Mouse (Mus musculus): ENCODE data around the gene Tmem147. TPM values are rescaled to one million over a fixed set of nuclear protein-coding genes. Genes with fewer than 3 reads are reported as not detected.

Gene Tmem147
- polyA plus RNA-seq (2012; rRNA removed): 226 TPM in 2 replicates

DNA sequence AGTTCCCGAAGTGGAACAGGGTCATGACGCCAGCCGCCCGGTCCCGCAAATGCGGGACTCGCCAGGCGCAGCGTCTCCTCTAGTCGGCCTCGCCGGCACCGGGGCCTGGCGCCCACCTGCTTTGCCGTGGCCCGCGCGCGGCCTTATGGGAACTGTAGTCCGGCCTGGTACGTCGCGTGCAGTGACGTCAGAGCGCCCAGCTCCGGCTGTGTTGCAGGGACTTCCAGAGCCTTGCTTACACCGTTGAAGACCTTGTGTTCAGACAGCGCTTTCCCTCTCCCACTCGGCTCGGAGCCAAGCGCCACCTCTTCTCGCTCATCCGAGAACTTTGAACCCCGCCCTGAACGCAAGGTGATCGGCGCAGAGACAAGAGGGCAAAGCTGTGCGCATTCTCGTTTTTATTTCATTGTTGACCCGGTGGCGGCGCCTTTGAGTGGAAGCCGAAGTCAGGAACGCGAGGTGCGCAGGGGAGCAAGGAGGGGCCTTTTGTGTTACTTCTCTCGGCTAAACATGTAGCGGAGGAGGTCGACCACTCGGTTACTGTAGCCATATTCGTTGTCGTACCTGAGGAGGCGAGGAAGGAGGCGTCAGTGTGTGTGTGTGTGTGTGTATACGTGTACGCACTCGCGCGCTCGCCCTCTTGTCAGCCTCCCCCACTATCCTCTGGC, at the start of gene Tmem147:
Gene Tmem147, minus strand, starts transcription at position 145 of the 668 bp plus-strand sequence.

DNA sequence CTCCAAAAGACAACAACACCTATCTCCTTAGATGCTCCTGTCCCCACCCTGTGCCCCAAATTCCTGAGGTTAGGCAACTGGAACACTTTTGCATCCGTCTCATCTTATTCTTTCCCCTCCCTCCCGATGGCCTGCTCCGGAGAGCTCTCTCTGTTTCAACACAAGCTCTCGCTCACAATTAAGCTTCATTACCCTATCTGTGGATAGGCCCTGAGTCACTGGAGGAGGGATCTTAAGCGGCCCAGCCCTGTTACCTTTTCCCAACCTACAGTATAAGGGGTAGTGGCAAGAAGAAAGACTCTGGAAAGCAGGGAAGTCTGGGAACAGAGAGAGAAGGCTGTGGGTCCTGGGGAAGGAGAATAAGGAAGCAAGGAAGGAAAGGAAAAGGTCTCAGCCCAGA, 34.1 kb upstream of the Tmem147 start, which contains the start of gene Dmkn:
Gene Dmkn, plus strand, starts transcription at position 301 of the 400 bp plus-strand sequence.

DNA sequence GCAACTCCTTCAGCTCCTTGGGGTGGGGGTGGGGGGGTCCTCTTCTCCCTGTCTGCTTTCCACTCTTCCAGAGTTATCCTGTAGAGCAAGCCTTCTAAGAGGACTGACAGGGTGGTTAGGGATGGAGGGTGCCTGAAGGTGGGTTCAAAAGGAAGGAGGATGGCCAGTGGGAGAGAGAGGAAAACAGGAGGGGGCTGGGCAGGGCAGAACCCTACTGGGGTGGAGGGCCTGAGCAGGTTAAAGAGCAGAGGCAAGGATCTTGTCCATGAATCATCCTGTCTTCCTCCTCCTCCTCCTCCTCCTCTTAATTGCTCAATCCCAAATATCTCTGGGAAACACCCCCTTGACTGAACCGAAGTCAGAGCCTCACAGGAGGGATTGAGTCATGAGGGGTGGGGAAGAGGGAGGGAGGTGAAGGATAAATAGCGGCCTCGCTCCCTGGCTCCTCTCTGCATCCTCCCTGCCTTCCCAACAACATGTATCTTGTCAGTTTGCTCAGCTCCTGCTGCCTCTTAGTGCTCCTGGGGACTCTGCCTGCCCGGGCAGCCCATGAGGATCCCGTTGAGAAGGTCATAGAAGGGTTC, 21.8 kb upstream of the Tmem147 start, which contains the start of gene Sbsn:
Gene Sbsn, plus strand, starts transcription at position 386 of the 584 bp plus-strand sequence.

DNA sequence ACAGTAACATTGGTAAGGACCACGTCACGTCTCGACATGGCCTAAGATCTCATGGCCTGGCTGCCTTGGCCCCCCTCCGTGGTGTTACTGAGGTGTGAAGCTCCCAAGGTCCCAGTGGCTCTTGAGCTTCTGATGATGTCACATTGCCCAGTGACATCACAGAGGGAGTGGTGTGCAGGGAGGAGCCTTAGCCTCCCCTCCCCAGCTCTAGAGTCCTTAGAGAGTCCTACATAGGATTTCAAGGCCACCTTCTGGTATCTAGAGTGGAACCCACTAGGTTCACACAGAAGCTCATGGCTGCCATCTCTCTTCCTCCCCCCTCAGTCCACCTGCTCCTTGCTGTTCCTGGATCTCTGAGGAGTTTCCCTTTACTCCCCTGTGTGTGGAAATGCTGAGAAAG, 14.3 kb upstream of the Tmem147 start, which contains the start of gene Gapdhs:
Gene Gapdhs, minus strand, starts transcription at position 65 of the 400 bp plus-strand sequence.

DNA sequence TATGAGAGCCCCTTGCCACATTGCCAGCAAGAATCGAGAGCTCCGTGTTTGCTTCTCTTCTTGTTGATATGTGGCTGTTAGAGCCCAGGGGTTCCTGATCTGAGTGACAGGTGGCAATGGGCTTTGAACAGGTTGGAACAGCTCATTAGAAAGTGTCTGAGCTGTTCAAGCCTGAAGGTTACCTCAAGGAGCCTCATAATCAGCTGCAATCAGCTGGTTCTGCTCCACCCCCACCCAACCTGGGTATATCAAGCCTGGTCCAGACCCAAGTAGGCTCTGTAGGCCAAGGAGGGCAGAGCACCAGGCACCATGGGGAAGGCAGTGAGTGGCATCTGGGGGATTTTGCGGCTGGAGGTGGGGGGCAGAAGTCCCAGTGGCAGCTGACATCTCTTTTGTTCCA, 17.4 kb downstream of the Tmem147 start, which contains the start of gene Atp4a:
Gene Atp4a, plus strand, starts transcription at position 268 of the 400 bp plus-strand sequence.

DNA sequence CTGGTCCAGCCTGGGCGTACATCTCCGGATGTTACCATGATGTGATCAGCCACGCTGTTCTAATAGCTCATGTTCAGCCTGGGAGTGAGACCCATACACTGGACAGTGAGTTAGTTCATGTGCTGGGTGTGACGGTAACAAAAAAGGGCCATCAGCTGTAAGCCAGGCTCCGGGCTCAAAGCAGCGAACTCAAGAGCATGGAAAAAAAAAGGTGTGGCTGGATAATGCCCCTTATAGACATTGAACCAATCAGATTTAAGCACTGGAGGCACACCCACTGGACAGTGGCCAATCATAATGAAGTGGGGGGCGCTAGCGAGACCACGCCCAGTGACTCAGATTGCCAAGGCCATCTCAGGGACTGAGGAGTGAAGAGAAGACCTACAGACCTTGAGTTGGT, 30.8 kb downstream of the Tmem147 start, which contains the start of gene 2200002J24Rik:
Gene 2200002J24Rik, plus strand, starts transcription at position 338 of the 400 bp plus-strand sequence.

Other genes starting within 250 kb of the Tmem147 start
- gene Prodh2, start 235.9 kb downstream of the Tmem147 start, polyA plus RNA-seq (2012; rRNA removed): not detected in 2 replicates
- gene Arhgap33, start 194.5 kb downstream of the Tmem147 start, polyA plus RNA-seq (2012; rRNA removed): 165 and 210 TPM in 2 replicates
- gene Hspb6, start 177.4 kb downstream of the Tmem147 start, polyA plus RNA-seq (2012; rRNA removed): 7.0 and 8.7 TPM in 2 replicates
- gene Proser3, start 177.2 kb downstream of the Tmem147 start, polyA plus RNA-seq (2012; rRNA removed): 20.1 and 22.2 TPM in 2 replicates
- 47.1 and 50.2 TPM in 2 replicates for gene Lin37, start 169.7 kb downstream of the Tmem147 start, polyA plus RNA-seq (2012; rRNA removed)
- 85.4 and 92.4 TPM in 2 replicates for gene U2af1l4, start 166.2 kb downstream of the Tmem147 start, polyA plus RNA-seq (2012; rRNA removed)
- gene Gm49396, start 166.2 kb downstream of the Tmem147 start, polyA plus RNA-seq (2012; rRNA removed): 4.8 and 6.0 TPM in 2 replicates
- gene Psenen, start 165.9 kb downstream of the Tmem147 start, polyA plus RNA-seq (2012; rRNA removed): 131 and 143 TPM in 2 replicates
- gene Igflr1, start 164.1 kb downstream of the Tmem147 start, polyA plus RNA-seq (2012; rRNA removed): 6.7 and 6.8 TPM in 2 replicates
- 49.7 and 51.5 TPM in 2 replicates for gene Kmt2b, start 140.8 kb downstream of the Tmem147 start, polyA plus RNA-seq (2012; rRNA removed)
- 0.24 and 0.32 TPM in 2 replicates for gene Zbtb32, start 130.6 kb downstream of the Tmem147 start, polyA plus RNA-seq (2012; rRNA removed)
- gene Upk1a, start 116.7 kb downstream of the Tmem147 start, polyA plus RNA-seq (2012; rRNA removed): 1.9 TPM in 2 replicates
- gene Cox6b1, start 103.4 kb downstream of the Tmem147 start, polyA plus RNA-seq (2012; rRNA removed): 1,148 and 1,214 TPM in 2 replicates
- not detected in 2 replicates for gene Etv2, start 93.7 kb downstream of the Tmem147 start, polyA plus RNA-seq (2012; rRNA removed)
- 73.9 and 80.1 TPM in 2 replicates for gene Rbm42, start 79.2 kb downstream of the Tmem147 start, polyA plus RNA-seq (2012; rRNA removed)
- gene Haus5, start 64.5 kb downstream of the Tmem147 start, polyA plus RNA-seq (2012; rRNA removed): 22.4 and 23.9 TPM in 2 replicates
- not detected in 2 replicates for gene Pmis2, start 57.9 kb downstream of the Tmem147 start, polyA plus RNA-seq (2012; rRNA removed)
- gene 2200002J24Rik, start 30.6 kb downstream of the Tmem147 start, polyA plus RNA-seq (2012; rRNA removed): not detected in 2 replicates
- 2.9 and 3.7 TPM in 2 replicates for gene Atp4a, start 17.3 kb downstream of the Tmem147 start, polyA plus RNA-seq (2012; rRNA removed)
- 0.13 and 0.17 TPM in 2 replicates for gene Gapdhs, start 14.1 kb upstream of the Tmem147 start, polyA plus RNA-seq (2012; rRNA removed)
- 4.8 and 16.7 TPM in 2 replicates for gene Sbsn, start 21.9 kb upstream of the Tmem147 start, polyA plus RNA-seq (2012; rRNA removed)
- 4.2 and 71.6 TPM in 2 replicates for gene Dmkn, start 34.2 kb upstream of the Tmem147 start, polyA plus RNA-seq (2012; rRNA removed)
- gene Krtdap, start 58.4 kb upstream of the Tmem147 start, polyA plus RNA-seq (2012; rRNA removed): 0.41 and 2.3 TPM in 2 replicates
- 0.12 and 0.36 TPM in 2 replicates for gene Ffar2, start 94.2 kb upstream of the Tmem147 start, polyA plus RNA-seq (2012; rRNA removed)
- 0.04 TPM in 1 of 2 replicates, not detected in the other for gene Ffar3, start 126.6 kb upstream of the Tmem147 start, polyA plus RNA-seq (2012; rRNA removed)
- not detected in 2 replicates for gene Ffar1, start 132.0 kb upstream of the Tmem147 start, polyA plus RNA-seq (2012; rRNA removed)
- gene Cd22, start 150.8 kb upstream of the Tmem147 start, polyA plus RNA-seq (2012; rRNA removed): 0.05 and 0.28 TPM in 2 replicates
- 2.1 and 3.7 TPM in 2 replicates for gene Mag, start 185.3 kb upstream of the Tmem147 start, polyA plus RNA-seq (2012; rRNA removed)
- not detected in 2 replicates for gene Hamp2, start 195.1 kb upstream of the Tmem147 start, polyA plus RNA-seq (2012; rRNA removed)
- gene Hamp, start 214.5 kb upstream of the Tmem147 start, polyA plus RNA-seq (2012; rRNA removed): 0.30 TPM in 1 of 2 replicates, not detected in the other
- gene Usf2, start 227.3 kb upstream of the Tmem147 start, polyA plus RNA-seq (2012; rRNA removed): 151 and 162 TPM in 2 replicates
- 15.1 and 19.2 TPM in 2 replicates for gene Lsr, start 243.9 kb upstream of the Tmem147 start, polyA plus RNA-seq (2012; rRNA removed)
- gene Fam187b, start 244.2 kb upstream of the Tmem147 start, polyA plus RNA-seq (2012; rRNA removed): 0.39 and 0.44 TPM in 2 replicates